Mouse (Mus musculus): ENCODE measurements around the gene Prm2.

- TF ChIP-seq CTCF (IDR thresholded peaks at IDR 0.05; ENCODE audit: borderline replicate concordance, insufficient read depth, low read depth, low read length) (no peak), POLR2A (IDR thresholded peaks at IDR 0.05; ENCODE audit: borderline replicate concordance, insufficient read depth, low read length) (no peak)
Measured at GRCm38 (mm10) chr16:10825840-10826239, 29.9 kb upstream of the Prm2 start.

Data from cerebellum, adult 2 months (tissue).